Mouse (Mus musculus) gastrocnemius, adult 8-10 months (tissue): ENCODE data around the gene Vwde. TPM values are rescaled to one million over a fixed set of nuclear protein-coding genes. Genes with fewer than 3 reads are reported as not detected.

Experiments used
- DNase-seq, 2 experiments: peaks; one replicate each; pipeline ENCODE4 v3.0.0; 2022; ENCODE audit warnings: low spot score in 2 of 2
- total RNA-seq, 4 experiments: library from RNA; stranded (reverse); gene quantifications; 2 replicates each; pipeline ENCODE4 v1.2.4; 2022

Gene Vwde
- total RNA-seq, result not detected

GRCm38 (mm10) chr6:13224596-13225227, at the start of gene Vwde:
Vwde (minus strand) TSS chr6:13224965.
- DNase-seq, result no peak

GRCm38 (mm10) chr6:13255341-13255740, 30.6 kb upstream of the Vwde start:
- DNase-seq, result no peak

GRCm38 (mm10) chr6:13248317-13248969, 23.7 kb upstream of the Vwde start:
- no peak for DNase-seq

GRCm38 (mm10) chr6:13206157-13206556, 18.6 kb downstream of the Vwde start:
- DNase-seq, result no peak

GRCm38 (mm10) chr6:13197486-13197885, 27.3 kb downstream of the Vwde start:
- no peak for DNase-seq

- no peak for DNase-seq
Measured at GRCm38 (mm10) chr6:13186836-13187235, 37.9 kb downstream of the Vwde start.

GRCm38 (mm10) chr6:13180061-13180460, 44.7 kb downstream of the Vwde start:
- no peak for DNase-seq

GRCm38 (mm10) chr6:13169459-13170150, 55.2 kb downstream of the Vwde start:
- no peak for DNase-seq

- DNase-seq, result no peak
Measured at GRCm38 (mm10) chr6:13166240-13166937, 58.4 kb downstream of the Vwde start.

- DNase-seq, result no peak
Measured at GRCm38 (mm10) chr6:13159437-13159836, 65.3 kb downstream of the Vwde start.

GRCm38 (mm10) chr6:13153888-13154697, 70.7 kb downstream of the Vwde start:
- DNase-seq, result no peak

- no peak for DNase-seq
Measured at GRCm38 (mm10) chr6:13152062-13152640, 72.6 kb downstream of the Vwde start.

GRCm38 (mm10) chr6:13137255-13137654, 87.5 kb downstream of the Vwde start:
- no peak for DNase-seq

GRCm38 (mm10) chr6:13108662-13109061, 116.1 kb downstream of the Vwde start:
- DNase-seq, result no peak

Other genes starting within 250 kb of the Vwde start
- 10 to 100 TPM; 55.5 to 67.6 (median 59.1) TPM for gene Tmem106b, start 155.2 kb downstream of the Vwde start, total RNA-seq